Mouse (Mus musculus) frontal cortex, adult (tissue): Measurements from ENCODE around the gene Ebf4.
"Not testable (repeated sequence)": the region's sequence is repeated elsewhere in the genome, so short reads cannot be mapped to it uniquely, and the experiment has no call there.

ENCODE experiments used
- ATAC-seq: cut with Nextera tagmentation; 2 replicates; pipeline ENCODE4 v1.9.2; 2017; ENCODE audit warnings: mild to moderate bottlenecking, moderate library complexity, mixed read lengths; ENCODE audit not compliant: low TSS enrichment

Gene Ebf4

DNA sequence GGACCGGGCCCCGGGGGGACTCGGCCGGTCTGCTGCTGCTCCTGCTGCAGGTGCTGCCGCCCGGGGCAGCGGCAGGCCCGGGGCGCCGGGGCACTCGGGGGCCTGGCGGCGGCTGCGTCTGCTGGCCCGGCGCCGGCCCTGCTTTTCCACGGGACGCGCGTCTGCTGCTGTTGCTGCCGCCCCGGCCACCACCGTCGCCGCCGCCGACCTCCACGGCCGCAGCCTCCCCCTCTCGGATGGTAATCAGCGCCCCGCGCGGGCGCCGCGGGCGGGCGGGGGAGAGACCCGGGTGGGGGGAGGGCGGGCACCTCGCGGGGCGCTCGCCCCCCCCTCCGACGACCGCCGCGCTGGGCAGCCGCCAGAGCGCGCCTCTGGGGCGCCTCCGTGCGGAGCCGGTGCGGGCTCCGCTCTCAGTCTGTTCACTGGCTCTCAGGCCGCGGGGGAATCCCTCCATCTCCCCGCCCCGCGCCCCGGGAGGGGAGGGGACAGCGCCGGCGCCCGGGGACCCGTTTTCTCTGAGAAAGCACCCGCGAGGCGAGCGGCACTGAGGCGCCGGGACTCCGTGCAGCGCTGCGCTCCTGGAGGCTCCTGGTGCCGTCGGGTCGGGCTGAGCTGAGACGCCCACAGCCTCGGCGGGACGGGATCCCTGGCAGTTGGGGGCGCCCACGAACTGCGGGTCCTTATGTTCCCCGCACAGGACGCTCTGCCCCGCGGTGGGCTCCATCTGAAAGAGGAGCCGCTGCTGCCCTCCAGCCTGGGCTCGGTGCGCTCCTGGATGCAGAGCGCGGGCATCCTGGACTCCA, 563 bp downstream of the Ebf4 start:
- peak; percentile 26; the same call in 1 of the 2 replicates for ATAC-seq

DNA sequence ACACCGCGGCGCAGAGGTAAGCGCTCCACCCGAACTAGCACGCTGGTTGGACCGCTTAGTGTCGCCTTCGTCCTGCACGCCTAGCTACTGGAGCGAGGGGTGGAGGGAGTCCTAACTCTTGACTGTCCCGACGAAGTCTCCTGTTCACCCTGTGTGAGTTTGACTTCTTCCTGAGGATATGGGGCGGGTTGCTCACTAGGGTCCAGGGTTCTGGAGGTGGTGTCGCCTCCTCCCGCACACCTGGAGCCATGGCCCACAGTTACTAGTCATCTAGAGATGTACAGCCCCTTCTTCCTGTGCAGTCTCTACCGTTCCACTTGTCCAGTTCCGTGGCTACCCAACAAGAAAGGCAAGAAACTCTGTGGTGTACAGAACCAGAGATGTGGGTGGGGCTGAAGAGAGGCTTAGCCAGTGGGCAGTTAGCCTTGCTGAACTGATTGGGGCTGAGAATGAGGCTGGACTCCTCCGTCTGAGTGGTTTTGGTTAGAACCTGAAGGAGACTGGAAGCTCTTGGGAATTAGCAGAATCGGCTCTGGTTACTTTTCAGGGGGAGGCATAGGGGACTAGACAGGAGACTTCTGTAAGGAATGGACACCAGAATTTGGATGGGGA, 1.3 kb downstream of the Ebf4 start:
- no peak for ATAC-seq

DNA sequence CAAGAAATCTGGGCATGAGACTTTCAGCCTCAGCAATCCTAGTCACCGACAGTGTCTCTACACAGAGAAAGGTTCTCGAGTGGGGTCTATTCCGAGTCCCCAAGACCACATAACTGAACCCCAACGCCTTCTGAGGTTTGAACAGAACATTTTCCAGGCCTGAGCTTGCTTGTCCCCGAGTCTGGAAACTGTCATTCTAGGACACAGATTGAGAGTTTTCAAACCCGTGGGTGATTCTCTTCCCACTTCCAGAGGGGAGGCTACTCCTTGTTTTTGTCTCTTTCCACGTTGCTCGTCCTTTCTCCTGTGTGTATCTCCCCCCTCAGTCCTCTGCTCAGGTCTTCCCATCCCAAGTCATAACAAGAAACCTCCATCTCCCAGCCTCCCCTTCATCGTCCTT, 2.6 kb downstream of the Ebf4 start:
- no peak for ATAC-seq

DNA sequence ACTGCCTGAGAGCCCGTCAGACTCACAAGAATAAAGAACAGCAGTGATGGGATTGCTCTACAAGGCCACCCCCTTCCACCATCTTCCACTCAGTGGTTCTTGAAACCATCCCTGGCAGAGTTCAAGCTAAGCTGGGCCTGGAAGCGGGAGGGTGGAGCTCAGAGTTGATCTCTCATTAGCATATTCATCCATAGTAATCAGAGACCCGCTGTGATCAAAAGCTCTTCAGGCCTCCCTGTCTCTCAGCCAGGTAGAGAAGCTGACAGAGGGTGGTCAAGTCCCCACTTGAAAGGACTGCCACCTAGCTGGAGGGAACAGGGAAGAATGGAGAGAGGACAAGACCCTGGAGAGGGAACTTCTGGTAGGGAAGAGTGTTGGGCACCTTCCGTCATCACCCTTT, 8.0 kb downstream of the Ebf4 start:
- no peak for ATAC-seq

DNA sequence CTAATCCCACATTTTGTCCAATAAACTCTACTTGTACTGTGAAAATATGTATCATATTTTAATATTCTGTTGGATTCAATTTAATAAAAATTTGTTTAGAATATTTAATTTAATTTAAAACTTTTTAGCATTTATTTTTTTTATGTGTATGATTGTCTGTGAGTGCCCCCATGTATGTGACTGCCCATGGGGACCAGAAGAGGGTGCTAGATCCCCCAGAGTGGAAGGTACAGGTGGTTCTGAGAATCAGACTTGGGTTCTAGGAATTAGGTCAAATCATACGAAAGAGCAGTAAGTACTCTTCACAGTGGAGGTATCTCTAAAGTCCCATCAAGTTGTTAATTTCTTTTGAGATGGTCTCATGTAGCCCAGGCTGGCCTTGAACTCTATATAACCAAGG, 32.1 kb downstream of the Ebf4 start:
- ATAC-seq: no peak

DNA sequence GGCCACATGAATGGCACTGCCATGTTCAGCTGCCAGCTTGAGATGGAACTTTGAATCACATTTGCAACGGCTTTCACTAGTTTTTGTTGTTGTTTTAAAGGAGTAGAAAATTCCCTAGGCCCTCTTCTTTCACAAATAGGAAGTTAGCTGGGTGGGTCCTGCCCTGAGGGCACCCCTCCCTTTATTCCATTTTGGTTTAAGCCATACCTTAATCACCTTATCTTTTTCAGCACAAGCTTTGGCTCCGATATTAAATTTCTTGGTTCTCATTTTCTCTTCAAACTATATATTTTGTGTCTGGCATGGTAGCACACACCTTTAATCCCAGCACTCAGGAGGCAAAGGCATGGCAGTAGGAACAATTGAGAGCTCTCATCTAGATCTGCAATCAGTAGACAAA, 34.5 kb downstream of the Ebf4 start:
- ATAC-seq: no peak

DNA sequence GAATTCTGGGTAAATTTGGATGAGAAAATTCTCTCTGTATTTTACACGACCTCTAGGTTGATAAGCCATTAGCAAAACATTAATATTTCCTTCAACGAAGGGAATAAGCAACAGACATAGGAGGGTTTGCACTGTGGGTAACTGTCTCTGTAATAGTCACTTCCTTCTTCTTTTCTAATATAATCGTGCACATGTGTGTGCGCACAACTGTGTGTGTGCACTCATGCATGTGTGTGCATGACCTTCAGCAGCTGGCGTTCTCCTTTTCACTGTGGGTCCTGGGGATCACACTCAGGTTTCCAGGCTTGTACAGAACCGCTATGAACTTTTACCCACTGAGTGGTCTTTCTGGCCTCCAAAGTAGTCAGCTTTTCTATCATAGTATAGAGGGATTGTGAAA, 40.1 kb downstream of the Ebf4 start:
- no peak for ATAC-seq

DNA sequence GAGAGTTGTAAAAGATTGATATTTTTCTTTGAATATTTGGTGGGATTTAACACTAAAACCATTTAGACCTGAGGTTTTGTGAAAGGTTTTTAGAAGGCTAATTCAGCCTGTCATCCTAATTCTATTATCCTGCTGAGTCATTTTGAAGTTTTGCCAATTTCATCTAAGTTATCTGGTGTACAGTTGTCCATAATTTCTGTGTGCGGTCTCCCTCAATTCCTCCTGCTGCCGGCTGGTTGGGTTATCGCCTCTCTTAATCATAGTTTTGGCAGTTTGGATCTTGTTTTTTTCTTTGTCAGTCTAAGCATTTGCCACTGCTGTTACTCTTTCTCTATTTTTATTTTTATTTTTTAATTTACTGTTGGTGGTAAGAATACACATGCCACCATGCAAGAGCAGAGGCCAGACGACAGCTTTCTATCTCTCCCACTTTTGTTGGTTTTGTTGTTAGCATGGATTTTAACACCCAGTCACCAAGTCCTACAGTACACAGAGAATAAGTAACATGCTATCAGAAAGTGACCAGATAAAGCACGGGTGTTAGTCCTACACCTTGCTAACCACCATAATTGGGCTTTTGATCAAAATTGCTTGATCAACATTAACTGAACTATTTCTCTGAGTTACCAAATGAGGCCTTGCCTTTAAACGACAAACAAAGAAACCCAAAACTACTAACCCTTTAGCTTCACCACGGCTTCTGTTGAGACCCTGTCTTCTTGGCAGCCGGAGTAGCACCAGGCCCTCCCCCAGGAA, 45.7 kb downstream of the Ebf4 start:
- ATAC-seq: no peak

DNA sequence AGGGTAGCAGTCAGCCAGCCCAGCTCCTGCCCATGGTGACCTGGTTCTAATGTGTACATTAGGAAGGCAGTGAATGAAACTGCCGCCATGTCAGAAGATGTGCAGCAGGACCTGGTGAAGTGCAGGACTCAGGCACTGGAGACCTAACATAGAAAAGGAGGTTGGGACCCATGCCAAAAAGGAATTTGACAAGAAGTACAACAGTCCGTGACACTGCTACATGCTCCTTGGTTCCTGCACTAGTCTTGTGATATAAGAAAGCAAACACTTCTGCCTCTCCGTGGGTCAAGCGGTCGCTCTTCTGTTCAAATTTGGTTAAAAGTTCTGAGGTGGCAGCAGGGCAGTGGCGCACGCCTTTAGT, 46.2 kb downstream of the Ebf4 start:
- no peak for ATAC-seq

DNA sequence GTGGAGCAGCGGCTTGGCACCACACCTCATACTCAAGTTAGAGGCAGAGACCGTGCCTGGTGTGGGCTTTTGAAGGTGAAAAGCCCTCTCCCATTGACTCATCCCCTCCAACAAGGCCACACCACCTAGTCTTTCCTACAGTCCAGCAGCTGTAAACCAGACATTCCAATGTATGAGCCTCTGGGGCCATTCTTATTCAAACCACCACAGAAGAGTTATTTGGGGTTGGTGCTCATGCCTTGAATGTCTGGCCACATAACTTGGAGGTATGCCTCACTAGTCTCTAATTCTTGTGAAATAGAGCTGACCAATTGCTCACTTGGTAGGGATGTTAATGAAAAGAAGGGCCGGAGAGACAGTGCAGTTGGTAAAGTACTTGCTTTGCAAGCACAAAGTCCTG, 55.4 kb downstream of the Ebf4 start:
- ATAC-seq: no peak

DNA sequence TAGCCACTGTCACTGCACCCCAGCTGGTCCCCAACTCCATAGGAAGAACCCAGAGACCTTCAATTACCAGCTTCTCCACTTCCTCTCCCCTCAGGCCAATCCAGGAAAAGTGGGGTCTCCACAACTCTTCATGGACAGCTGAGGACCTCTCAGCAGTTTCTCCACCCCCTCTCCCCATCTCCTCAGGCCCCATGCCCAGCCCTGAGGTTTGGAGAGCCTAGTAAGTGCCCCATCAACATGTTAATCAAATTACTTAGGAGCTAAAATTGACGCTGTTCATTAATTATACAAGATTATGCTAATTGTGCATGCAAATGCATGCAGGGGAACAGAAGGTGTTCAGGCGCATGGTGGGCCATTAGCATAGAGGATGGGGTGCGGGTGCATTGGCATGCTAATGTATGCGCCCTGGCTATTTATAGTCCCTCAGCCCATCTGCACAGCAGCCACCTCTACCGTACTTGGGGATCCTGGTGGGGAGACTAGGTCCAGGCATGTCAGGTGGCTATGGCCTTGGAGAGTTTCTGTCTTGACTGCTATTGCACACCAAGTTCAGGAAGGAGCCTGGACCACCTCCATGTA, 56.9 kb downstream of the Ebf4 start:
- ATAC-seq: peak; percentile 76

DNA sequence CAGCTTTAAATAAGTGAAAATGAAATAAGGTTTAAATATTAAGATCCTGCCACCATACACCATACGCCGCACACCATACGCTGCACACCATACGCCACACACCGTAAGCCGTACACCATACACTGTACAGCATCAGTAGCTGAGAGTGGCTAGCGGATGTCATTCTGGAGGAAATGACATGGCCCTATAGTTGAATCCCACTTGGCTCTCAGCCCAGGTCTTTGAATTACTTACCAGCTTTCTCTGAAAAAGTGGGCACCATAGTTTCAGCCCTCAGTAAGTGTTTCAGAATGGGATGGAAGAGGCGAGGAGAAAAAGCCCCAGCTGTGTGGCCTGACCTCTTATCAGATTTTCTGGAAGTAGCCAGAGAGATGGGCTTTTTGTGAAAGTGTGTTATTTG, 58.4 kb downstream of the Ebf4 start:
- no peak for ATAC-seq

DNA sequence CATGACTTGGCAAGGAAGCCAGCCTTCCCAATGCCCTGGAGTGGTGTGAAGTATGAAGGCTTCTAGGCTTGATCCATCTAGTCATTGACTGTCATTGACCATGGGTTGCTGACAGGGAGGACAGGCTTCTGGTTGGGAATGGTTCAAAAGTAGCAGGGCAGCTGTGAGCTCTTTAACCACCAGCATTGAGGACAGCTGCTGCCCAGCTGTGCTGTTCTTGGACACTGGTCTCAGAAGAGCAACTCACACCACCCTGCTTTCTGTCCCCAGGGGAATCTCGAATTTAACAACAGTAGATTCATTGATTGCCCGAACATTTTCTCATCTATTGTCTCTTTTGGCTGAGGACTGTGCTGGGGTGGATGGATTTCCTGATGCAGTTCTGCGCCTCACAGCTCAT, 58.9 kb downstream of the Ebf4 start:
- ATAC-seq: no peak

DNA sequence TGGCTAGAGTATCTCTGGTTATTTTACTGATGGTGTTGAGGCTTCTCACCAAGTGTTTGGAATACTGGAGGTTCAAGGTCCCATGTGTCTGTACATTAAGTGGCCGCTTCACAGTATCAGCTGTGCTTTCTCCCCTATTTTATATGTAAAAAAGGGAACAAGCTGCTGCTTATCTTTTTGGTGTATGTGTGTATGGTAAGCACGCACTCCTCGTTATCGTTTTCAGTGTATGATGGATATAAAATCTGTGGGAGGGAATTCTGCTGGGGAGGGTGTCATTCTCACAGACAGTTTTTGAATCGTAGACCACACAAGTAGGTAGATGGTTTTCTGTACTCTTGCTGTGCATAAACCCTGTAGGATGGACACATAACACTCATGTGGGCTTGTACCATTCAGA, 62.6 kb downstream of the Ebf4 start:
- no peak for ATAC-seq

DNA sequence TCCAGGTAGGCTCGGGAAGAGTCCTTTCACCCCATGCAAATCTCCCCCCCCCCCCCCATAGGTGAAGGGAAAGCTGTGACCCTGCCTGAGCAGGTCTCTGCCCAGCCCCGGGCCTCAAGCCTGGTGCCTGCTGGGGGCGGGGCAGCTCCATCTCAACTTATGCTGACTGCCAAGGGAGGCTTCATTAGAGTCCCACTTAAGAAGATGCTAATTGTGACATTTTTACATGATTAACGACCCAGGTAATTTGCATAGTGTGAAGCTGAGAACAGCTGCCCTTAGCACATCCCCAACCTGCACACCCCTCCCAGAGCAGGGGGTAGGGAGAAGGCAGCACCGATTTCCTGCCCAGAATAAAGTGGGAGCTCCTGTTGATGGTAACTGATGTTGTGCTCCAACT, 63.9 kb downstream of the Ebf4 start:
- ATAC-seq: no peak

DNA sequence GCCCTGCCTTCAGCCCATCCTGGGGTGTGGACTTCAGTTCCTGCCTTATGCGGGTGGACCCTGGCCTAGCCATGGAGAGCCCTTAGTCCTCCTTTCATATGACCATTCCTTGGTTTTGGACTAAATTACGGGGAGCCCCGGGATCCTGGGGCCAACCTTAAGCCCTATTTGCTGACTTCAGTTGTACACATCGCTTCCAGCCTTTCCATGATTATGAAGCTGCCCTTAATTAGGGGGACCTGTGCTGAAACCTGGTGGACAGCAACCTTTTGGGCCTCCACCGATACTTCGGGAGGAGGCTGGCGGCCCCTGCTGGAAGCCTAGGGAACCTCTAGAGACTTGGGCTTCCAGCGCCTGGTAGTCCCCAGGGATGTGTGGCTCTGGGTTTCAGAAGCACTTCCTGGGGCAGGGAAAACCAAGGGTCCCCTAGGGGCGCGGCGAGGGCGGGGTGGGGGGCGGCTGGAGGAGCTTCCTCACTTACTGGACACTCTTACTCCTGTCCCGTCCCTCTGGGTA, 67.6 kb downstream of the Ebf4 start:
- peak; percentile 77; the same call in 1 of the 2 replicates for ATAC-seq

DNA sequence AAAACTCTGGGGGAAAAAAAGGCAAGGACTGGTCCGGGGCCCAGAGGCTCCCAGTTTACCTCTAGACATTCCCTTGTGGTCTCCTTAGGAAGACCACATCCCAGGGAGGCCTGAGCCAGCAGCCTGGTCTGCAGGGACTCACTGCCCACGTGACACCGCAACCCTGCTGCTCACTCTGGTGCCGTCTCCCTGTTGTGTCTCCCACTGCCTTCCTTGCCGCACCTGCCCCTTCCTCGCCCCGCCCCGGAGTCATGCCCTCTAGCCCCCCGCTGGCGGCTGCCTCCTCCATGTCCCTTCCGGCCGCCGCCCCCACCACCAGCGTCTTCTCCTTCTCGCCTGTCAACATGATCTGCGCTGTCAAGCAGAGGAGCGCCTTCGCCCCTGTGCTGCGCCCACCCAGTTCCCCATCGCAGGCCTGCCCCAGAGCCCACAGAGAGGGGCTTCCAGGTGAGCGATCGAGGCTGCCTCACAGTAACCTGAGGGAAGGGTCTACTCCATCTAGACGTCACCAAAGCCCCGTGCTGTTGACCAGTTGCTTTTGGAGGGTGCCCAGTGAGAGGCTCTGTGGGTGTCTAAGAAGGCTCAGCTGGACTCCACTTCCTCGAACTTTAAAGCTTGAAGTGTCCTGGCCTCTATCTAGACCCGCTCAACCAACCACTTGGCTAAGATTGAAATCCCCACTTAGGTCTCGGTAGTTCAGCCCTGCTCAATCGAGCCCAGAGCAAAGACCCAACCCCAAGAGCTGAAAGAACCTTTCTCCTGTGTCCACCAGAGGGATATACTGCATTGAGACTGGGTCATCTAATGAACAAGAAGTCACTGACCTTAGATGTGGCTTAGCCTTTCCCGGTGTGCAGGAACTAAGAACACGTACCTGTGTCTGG, 70.5 kb downstream of the Ebf4 start:
- no peak for ATAC-seq

DNA sequence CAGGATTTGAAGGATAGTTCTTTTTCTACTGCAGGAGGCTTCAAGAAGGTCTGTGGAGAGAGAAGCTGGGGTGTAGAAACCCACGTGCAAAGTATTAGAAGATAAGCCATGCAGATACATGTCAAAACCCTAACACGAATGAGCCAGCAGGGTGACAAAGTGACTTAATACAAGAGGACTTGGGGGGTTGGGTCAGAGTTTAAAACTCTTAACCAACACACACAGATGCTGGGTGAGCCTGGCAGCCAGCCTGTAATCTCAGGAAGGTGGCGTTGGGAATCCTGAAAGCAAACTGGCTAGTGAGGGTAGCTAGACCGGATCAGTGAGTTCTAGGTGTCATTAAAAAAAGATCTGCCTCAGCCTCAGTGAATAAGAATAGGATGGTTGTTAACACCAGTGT, 72.4 kb downstream of the Ebf4 start:
- ATAC-seq: no peak

DNA sequence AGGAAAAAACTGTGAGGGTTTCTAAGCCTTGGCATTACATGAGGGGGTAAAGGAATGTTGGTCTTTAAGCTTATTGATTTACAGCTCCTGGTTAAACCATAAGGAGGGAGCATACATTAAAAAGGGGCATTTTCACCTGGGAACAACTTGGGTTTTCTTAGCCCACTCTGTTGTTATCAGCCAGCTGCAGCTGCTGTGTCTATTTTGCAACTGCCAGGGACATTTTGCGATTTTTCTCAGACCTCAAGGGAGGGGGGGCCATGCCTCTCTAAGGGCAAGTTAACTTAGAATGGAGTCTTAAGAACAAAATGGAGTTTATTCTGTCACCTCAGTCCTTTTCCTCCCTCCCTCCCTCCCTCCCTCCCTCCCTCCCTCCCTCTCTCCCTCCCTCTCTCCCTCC, 78.1 kb downstream of the Ebf4 start:
- not testable (repeated sequence) for ATAC-seq

DNA sequence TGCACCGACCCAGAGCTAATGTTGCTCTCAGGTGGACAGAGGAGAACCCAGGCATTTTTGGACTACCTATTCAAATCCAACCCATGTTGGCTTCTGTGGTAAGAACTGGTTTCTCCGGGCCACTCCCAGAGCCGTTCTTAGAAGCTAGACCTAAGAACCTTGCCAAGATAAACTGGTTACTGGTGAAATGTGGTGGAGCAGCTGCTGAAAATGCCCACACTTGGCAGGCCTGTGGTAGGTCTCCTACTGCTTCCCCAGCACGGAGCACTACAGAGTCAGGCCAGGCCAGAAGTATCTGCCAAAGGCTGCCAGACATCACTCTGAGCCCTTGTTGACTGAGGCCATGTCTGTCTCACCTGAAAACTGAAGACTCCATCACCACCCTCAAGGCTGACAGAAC, 80.0 kb downstream of the Ebf4 start:
- no peak for ATAC-seq

DNA sequence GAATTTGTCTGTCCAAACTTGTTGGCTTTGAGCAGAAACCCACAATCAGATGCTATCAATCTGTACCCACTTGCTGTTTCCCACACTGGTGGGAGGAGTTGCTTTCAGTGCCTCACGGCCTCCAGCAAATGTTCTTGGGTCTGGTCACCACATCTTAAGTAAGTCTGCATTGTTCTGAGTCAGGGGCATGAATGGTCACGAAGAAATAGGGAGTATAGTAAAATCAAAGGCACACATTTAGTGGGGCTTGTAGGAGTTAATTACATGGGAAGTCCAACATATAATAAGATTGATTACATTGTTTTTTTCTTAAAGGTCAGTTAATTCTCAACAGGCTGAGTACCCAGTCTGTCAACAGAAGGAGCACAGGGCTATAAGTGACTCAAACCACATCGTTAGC, 88.2 kb downstream of the Ebf4 start:
- ATAC-seq: no peak

DNA sequence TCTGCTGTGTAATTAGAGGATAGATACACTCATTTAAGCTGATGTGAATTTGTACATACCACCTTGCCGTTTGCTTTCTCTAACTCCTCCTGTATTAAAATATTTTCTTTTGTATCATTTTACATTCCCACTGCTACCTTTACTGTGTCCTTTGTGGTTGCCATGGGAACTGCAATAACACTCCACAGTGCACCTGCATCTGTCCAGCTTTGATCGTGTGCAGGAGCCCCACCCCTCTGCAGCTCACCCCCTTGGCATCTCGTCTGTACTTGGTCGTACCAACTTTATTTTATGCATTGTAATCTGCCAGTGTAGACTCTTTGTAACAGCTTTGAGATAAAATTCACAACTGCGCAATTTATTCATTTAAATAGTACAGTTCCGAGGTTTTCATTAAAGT, 88.9 kb downstream of the Ebf4 start:
- no peak for ATAC-seq
